Mouse (Mus musculus): ENCODE data around the gene Aff3.

DNA sequence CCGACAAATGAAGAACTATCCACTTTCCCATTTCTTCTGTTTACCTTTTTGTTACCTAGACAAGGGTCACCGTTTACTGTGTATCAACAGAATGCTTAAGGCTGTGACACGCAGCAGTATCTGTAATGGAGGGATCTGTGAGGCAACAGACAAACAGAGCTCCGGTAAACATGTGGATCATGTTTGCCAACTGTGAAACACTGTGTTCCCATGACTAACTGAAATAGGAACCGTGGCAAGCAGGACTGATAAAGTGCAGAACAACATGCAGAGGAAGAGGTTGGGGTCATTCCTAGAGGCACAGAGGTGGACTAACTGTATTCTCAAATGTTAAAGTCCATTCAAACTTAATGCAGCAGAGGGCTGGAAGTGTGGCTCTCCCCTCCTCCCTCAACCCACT, 138.2 kb downstream of the Aff3 start:
- no peak for TF ChIP-seq CTCF (IDR thresholded peaks at IDR 0.05)
- no peak for TF ChIP-seq POLR2A (IDR thresholded peaks at IDR 0.05; ENCODE audit: insufficient read depth, low read depth, low read length)
